Mouse (Mus musculus) adrenal gland, adult 18-20 months (tissue): ENCODE data around the gene Arhgap32. TPM values are rescaled to one million over a fixed set of nuclear protein-coding genes. Genes with fewer than 3 reads are reported as not detected.

Source experiments
- microRNA-seq, 2 experiments: library from miRNA; unstranded; fragments of <30 nt; microRNA quantifications; one replicate each; pipeline ENCODE4 v1.2.0; 2021; ENCODE audit warnings: borderline number of aligned reads in 2 of 2
- total RNA-seq, 2 experiments: library from RNA; stranded (reverse); gene quantifications; 1 replicate in 1 of 2; 2 replicates in 1 of 2; pipeline ENCODE4 v1.2.3; 2021

The Arhgap32 gene
- total RNA-seq, 2 experiments from 2014 or later, result 55.3 to 74.8 TPM

Small RNA genes within 50 kb of the gene (microRNA-seq; reads per million reads assigned to microRNA genes)
- 0 reads per million in 2 experiments for gene Gm44453

Other genes with a start within 250 kb of the Arhgap32 start
- gene Barx2, start 202.7 kb upstream of the Arhgap32 start, total RNA-seq, result under 1 TPM in 1 of 2 experiments, not detected in 1; 0.29 TPM
- under 1 TPM; 0.29 to 0.43 TPM for gene Kcnj5, start 228.2 kb downstream of the Arhgap32 start, total RNA-seq